Mouse (Mus musculus) hindbrain, postnatal 0 days (tissue): ENCODE measurements around the gene Bpifa5. TPM values are rescaled to one million over a fixed set of nuclear protein-coding genes. Genes with fewer than 3 reads are reported as not detected.
"Not testable (repeated sequence)": the region's sequence is repeated elsewhere in the genome, so short reads cannot be mapped to it uniquely, and the experiment has no call there.

Experiments
- ATAC-seq: fragments of 200-750 bp; cut with Nextera tagmentation; 2 replicates; pipeline ENCODE4 v1.8.0; 2017; ENCODE audit warnings: mild to moderate bottlenecking, moderate TSS enrichment, moderate library complexity
- DNase-seq: peaks from one replicate; pipeline ENCODE4 v3.0.0-alpha.2; 2015; ENCODE audit warnings: low spot score
- H3K27ac ChIP-seq: fragments of 300-500 bp; sonication (generic); 2 replicates; pipeline ENCODE4 v1.5.1; 2014; ENCODE audit warnings: mild to moderate bottlenecking
- H3K27me3 ChIP-seq: fragments of 300-500 bp; sonication (generic); 2 replicates; pipeline ENCODE4 v1.6.1; 2014; ENCODE audit warnings: low read length, mixed read lengths; ENCODE audit not compliant: insufficient read depth
- H3K36me3 ChIP-seq: fragments of 300-500 bp; sonication (generic); 2 replicates; pipeline ENCODE4 v1.6.1; 2014; ENCODE audit warnings: low read length, mixed read lengths; ENCODE audit not compliant: insufficient read depth
- H3K4me1 ChIP-seq: fragments of 300-500 bp; sonication (generic); 2 replicates; pipeline ENCODE4 v1.6.1; 2014; ENCODE audit warnings: antibody characterized with exemption, low read length, mixed read lengths; ENCODE audit not compliant: insufficient read depth
- H3K4me2 ChIP-seq: fragments of 300-500 bp; sonication (generic); 2 replicates; pipeline ENCODE4 v1.6.1; 2014; ENCODE audit warnings: low read depth, mild to moderate bottlenecking, low read length, moderate library complexity, mixed read lengths
- H3K4me3 ChIP-seq: fragments of 300-500 bp; sonication (generic); 2 replicates; pipeline ENCODE4 v1.5.1; 2014; ENCODE audit warnings: low read length
- H3K9ac ChIP-seq: fragments of 300-500 bp; sonication (generic); replicated peaks from 2 replicates; pipeline ENCODE4 v1.6.1; 2014; ENCODE audit warnings: mild to moderate bottlenecking, low read length, moderate library complexity, mixed read lengths
- H3K9me3 ChIP-seq: fragments of 300-500 bp; sonication (generic); 2 replicates; pipeline ENCODE4 v1.6.1; 2016; ENCODE audit warnings: low read length, mixed read lengths
- CTCF ChIP-seq: IDR thresholded peaks from 2 replicates; pipeline ENCODE4 v1.5.1; 2016; ENCODE audit warnings: antibody characterized with exemption, control low read depth, low read depth
- WGBS: fragments of 180-500 bp; shearing (Covaris S2); extraction: QIAGEN DNeasy Blood & Tissue Kit; methylation state at CpG from one replicate; pipeline ENCODE4 v1.1.7; 2014; 5-methylcytosine and 5-hydroxymethylcytosine counted together
- polyA plus RNA-seq: library from polyadenylated mRNA; unstranded; fragments of >200 nt; fragmentation: Nextera tagmentation; extraction: Ambion mirVana; gene quantifications from 2 replicates; pipeline ENCODE4 v1.2.1, GENCODE M21; 2015
- total RNA-seq: library from RNA; depleted of rRNA; stranded (reverse); fragments of >200 nt; gene quantifications from 2 replicates; pipeline ENCODE4 v1.2.3, GENCODE M21; 2014

Bpifa5 gene
- total and polyA plus RNA-seq, 2 experiments from 2014 or later = not detected

DNA sequence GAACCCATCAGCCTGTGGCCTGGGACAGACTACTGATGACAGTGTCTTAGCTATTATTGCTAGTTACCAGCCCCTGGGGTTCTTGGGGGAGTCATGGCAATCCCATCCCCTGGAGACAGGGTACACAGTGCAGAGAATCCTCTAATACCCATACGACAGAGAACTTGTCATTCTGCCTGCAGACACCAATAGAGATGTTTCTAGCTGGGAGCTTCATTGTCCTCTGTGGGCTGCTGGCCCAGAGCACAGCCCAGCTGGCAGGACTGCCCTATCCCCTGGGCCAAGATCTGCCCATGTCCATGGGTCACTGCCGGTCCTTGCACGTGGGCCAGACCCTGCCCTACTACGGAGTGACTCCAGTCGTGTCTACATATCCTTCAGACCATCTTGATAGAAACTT, 899 bp downstream of the Bpifa5 start:
- peak; percentile 12 for DNase-seq
- WGBS = 66% methylated on average over 5 of the region's 5 CpGs
- H3K9ac ChIP-seq = no peak overlapping the region
- no peaks in the 10 kb centered on the region for H3K4me1 ChIP-seq
- H3K27me3 ChIP-seq = no peaks in the 10 kb centered on the region
- no peak overlapping the region for H3K27ac ChIP-seq
- H3K36me3 ChIP-seq = no peaks in the 10 kb centered on the region
- no peak overlapping the region for H3K4me3 ChIP-seq
- no peak for TF ChIP-seq CTCF
- H3K9me3 ChIP-seq = 0 out of 2 replicates have a peak, but pooled peaks cover 5% of the 10 kb centered on the region
- no peak overlapping the region for H3K4me2 ChIP-seq
- peak; percentile 93 for ATAC-seq

DNA sequence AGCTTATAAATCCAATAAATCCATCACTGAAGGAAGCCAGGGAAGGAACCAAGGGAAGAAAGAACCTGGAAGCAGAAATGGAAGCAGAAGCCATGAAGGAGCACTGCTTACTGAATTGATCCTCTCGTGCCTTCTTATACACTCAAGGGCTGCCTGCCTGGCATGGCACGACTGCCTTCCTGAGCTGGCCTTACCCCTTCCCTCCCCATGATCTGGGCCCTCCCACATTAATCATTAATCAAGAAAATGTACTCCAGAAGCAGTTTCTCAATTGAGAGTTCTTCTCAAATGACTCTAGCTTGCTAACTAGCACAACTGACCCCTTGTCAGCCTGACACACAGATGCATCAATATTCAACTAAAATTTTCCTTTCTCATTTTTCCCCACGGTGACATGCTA, 6.8 kb downstream of the Bpifa5 start:
- DNase-seq (no peak), ATAC-seq (no peak)
- Histone ChIP-seq H3K4me1 (no peaks in the 10 kb centered on the region), H3K27me3 (no peaks in the 10 kb centered on the region), H3K9me3 (no peaks in the 10 kb centered on the region), H3K27ac (no peak overlapping the region), H3K4me3 (no peak overlapping the region), H3K36me3 (no peaks in the 10 kb centered on the region), H3K9ac (no peak overlapping the region), H3K4me2 (no peak overlapping the region)
- TF ChIP-seq CTCF = no peak
- WGBS = 56% methylated on average over 3 of the region's 3 CpGs

- no peaks in the 10 kb centered on the region for H3K9me3 ChIP-seq
- no peak for DNase-seq
- H3K4me1 ChIP-seq = no peaks in the 10 kb centered on the region
- ATAC-seq = no peak
- H3K27ac ChIP-seq = no peak overlapping the region
- no peak for TF ChIP-seq CTCF
- H3K4me2 ChIP-seq = no peak overlapping the region
- WGBS = 69% methylated on average over 6 of the region's 6 CpGs
- H3K36me3 ChIP-seq = no peaks in the 10 kb centered on the region
- no peak overlapping the region for H3K9ac ChIP-seq
- H3K4me3 ChIP-seq = no peak overlapping the region
- H3K27me3 ChIP-seq = no peaks in the 10 kb centered on the region
Measured at GRCm38 (mm10) chr2:154171621-154172020, 9.2 kb downstream of the Bpifa5 start.

GRCm38 (mm10) chr2:154173313-154173712, 10.9 kb downstream of the Bpifa5 start:
- H3K9me3 ChIP-seq = no peaks in the 10 kb centered on the region
- ATAC-seq (no peak), DNase-seq (peak; percentile 77)
- H3K4me2 ChIP-seq = no peak overlapping the region
- H3K36me3 ChIP-seq = no peaks in the 10 kb centered on the region
- no peak overlapping the region for H3K9ac ChIP-seq
- 56% methylated on average over 1 of the region's 1 CpGs for WGBS
- no peaks in the 10 kb centered on the region for H3K4me1 ChIP-seq
- peak; percentile 85 for TF ChIP-seq CTCF
- no peak overlapping the region for H3K4me3 ChIP-seq
- H3K27ac ChIP-seq = no peak overlapping the region
- H3K27me3 ChIP-seq = no peaks in the 10 kb centered on the region

GRCm38 (mm10) chr2:154181900-154182299, 19.5 kb downstream of the Bpifa5 start:
- not testable (repeated sequence) for H3K9ac ChIP-seq, H3K36me3 ChIP-seq, H3K27ac ChIP-seq, DNase-seq, H3K4me3 ChIP-seq, ATAC-seq, H3K27me3 ChIP-seq, H3K4me2 ChIP-seq, H3K9me3 ChIP-seq, H3K4me1 ChIP-seq
- 86% methylated on average over 7 of the region's 7 CpGs for WGBS

- H3K9ac ChIP-seq, H3K4me2 ChIP-seq, DNase-seq, H3K4me3 ChIP-seq, H3K9me3 ChIP-seq, ATAC-seq, H3K4me1 ChIP-seq, H3K27me3 ChIP-seq, H3K36me3 ChIP-seq, H3K27ac ChIP-seq: not testable (repeated sequence)
- 86% methylated on average over 4 of the region's 4 CpGs for WGBS
Measured at GRCm38 (mm10) chr2:154183061-154183460, 20.7 kb downstream of the Bpifa5 start.

DNA sequence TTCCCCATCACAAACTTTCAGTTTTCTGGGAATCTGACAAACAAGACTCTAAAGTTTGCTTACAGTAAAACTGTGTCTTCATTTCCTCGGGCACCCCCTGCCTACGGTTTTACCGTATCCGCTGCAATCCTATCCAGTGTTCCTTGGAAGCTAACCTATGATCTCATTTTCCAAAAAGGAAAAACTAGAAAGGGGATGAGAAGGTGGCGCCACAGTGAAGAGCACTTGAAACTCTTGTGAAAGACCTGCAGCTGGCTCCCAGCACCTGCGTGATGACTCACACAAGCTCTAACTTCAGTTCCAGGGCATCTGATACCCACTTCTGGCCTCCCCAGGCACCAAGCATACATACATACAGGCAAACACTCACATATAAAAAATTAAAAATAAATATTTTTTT, 22.9 kb downstream of the Bpifa5 start:
- ATAC-seq (no peak), DNase-seq (no peak)
- WGBS = 87% methylated on average over 6 of the region's 6 CpGs
- H3K27me3 ChIP-seq = no peaks in the 10 kb centered on the region
- no peaks in the 10 kb centered on the region for H3K9me3 ChIP-seq
- no peaks in the 10 kb centered on the region for H3K36me3 ChIP-seq
- H3K27ac ChIP-seq = no peak overlapping the region; the same call in 1 of the 2 replicates
- no peak overlapping the region for H3K9ac ChIP-seq
- H3K4me2 ChIP-seq = no peak overlapping the region
- no peak overlapping the region for H3K4me3 ChIP-seq
- no peak for TF ChIP-seq CTCF
- no peaks in the 10 kb centered on the region for H3K4me1 ChIP-seq

GRCm38 (mm10) chr2:154185748-154186147, 23.3 kb downstream of the Bpifa5 start:
- Histone ChIP-seq H3K4me2 (no peak overlapping the region), H3K36me3 (no peaks in the 10 kb centered on the region), H3K4me1 (no peaks in the 10 kb centered on the region), H3K9me3 (no peaks in the 10 kb centered on the region), H3K27ac (no peak overlapping the region), H3K4me3 (no peak overlapping the region), H3K27me3 (no peaks in the 10 kb centered on the region), H3K9ac (no peak overlapping the region)
- ATAC-seq (no peak), DNase-seq (no peak)
- no peak for TF ChIP-seq CTCF
- WGBS = 91% methylated on average over 3 of the region's 3 CpGs
